Comparison of ENCODE assay signal across 8 mouse cellular contexts in genomic region chr19:46573990-46574389, GRCm38 (mm10). TPM values are rescaled to one million over a fixed set of nuclear protein-coding genes. Genes with fewer than 3 reads are reported as not detected.
DNase-seq lines count a peak whose midpoint lies in the region; ATAC-seq lines count a peak whose summit lies in the region.
"Had no signal": no experiment of that assay in that cellular context is flagged by ENCODE, and none has a peak within 500 bp of the region (broad histone marks: within the 10 kb centered on the region; RNA-seq: fewer than 3 reads in every experiment).

No protein-coding gene starts in this region.

- H3K36me3 ChIP-seq in lung, embryonic 15.5 days, result no peaks in the 10 kb centered on the region
- H3K36me3 ChIP-seq in forebrain, embryonic 14.5 days (ENCODE audit: control insufficient read depth, insufficient read depth, low read length), result no peaks in the 10 kb centered on the region
- no peaks in the 10 kb centered on the region for H3K36me3 ChIP-seq in limb, embryonic 15.5 days
- no peaks in the 10 kb centered on the region for H3K36me3 ChIP-seq in stomach, embryonic 16.5 days (ENCODE audit: control insufficient read depth, insufficient read depth, low read length)

- H3K4me3 ChIP-seq in lung, embryonic 15.5 days, result peak overlapping the region; percentile 78
- peak overlapping the region; percentile 57 for H3K4me3 ChIP-seq in forebrain, embryonic 14.5 days (ENCODE audit: low read depth, low read length)
- peak overlapping the region; percentile 71 for H3K4me3 ChIP-seq in limb, embryonic 15.5 days
- peak overlapping the region; percentile 63 for H3K4me3 ChIP-seq in stomach, embryonic 16.5 days (replicated peaks; ENCODE audit: low read length)

- WGBS in lung, embryonic 15.5 days, result 37% methylated on average over 6 of the region's 6 CpGs
- 54% methylated on average over 6 of the region's 6 CpGs for WGBS in forebrain, embryonic 14.5 days
- 30% methylated on average over 6 of the region's 6 CpGs for WGBS in limb, embryonic 15.5 days
- 31% methylated on average over 6 of the region's 6 CpGs for WGBS in stomach, embryonic 16.5 days

- H3K27me3 ChIP-seq in lung, embryonic 15.5 days, result no peaks in the 10 kb centered on the region
- no peaks in the 10 kb centered on the region for H3K27me3 ChIP-seq in forebrain, embryonic 14.5 days (replicated peaks; ENCODE audit: control insufficient read depth, insufficient read depth, low read length)
- H3K27me3 ChIP-seq in limb, embryonic 15.5 days, result no peaks in the 10 kb centered on the region
- no peaks in the 10 kb centered on the region for H3K27me3 ChIP-seq in stomach, embryonic 16.5 days (ENCODE audit: control insufficient read depth, insufficient read depth, low read length)

- no peaks in the 10 kb centered on the region for H3K9me3 ChIP-seq in lung, embryonic 15.5 days
- no peaks in the 10 kb centered on the region for H3K9me3 ChIP-seq in forebrain, embryonic 14.5 days (replicated peaks; ENCODE audit: control insufficient read depth, low read length)
- H3K9me3 ChIP-seq in limb, embryonic 15.5 days, result no peaks in the 10 kb centered on the region
- H3K9me3 ChIP-seq in stomach, embryonic 16.5 days (replicated peaks; ENCODE audit: control insufficient read depth, low read length), result no peaks in the 10 kb centered on the region

- no peak for DNase-seq in lung, postnatal 25 days (ENCODE audit: low spot score)
- no peak for DNase-seq in forebrain, embryonic 14.5 days (ENCODE audit: low spot score)
- no peak for DNase-seq in adrenal gland, postnatal 4 days (ENCODE audit: low spot score in 2 of 2)
- no peak for DNase-seq in right cerebral cortex, postnatal 10 days (ENCODE audit: low spot score in 2 of 2)
- DNase-seq: gastrocnemius, postnatal 25 days had no signal

- no peak for ATAC-seq in lung, embryonic 15.5 days (ENCODE audit: borderline replicate concordance, extremely low read depth, low FRiP score, low TSS enrichment)
- no peak for ATAC-seq in forebrain, embryonic 14.5 days
- ATAC-seq in limb, embryonic 15.5 days (ENCODE audit: insufficient number of reproducible peaks, low FRiP score, low TSS enrichment, low read depth), result no peak
- no peak for ATAC-seq in stomach, embryonic 16.5 days (ENCODE audit: insufficient read depth, low FRiP score)

- H3K9ac ChIP-seq in lung, embryonic 15.5 days, result no peak overlapping the region
- peak overlapping the region; percentile 74; the same call in 1 of the 2 replicates for H3K9ac ChIP-seq in forebrain, embryonic 14.5 days (ENCODE audit: low read length)
- H3K9ac ChIP-seq in limb, embryonic 15.5 days, result peak overlapping the region; percentile 68; the same call in 1 of the 2 replicates
- peak overlapping the region; percentile 84 for H3K9ac ChIP-seq in stomach, embryonic 16.5 days (ENCODE audit: low read length)

- peak overlapping the region; percentile 85 for H3K4me2 ChIP-seq in lung, embryonic 15.5 days
- peak overlapping the region; percentile 84 for H3K4me2 ChIP-seq in forebrain, embryonic 14.5 days (ENCODE audit: low read length)
- H3K4me2 ChIP-seq in limb, embryonic 15.5 days, result peak overlapping the region; percentile 70
- peak overlapping the region; percentile 94 for H3K4me2 ChIP-seq in stomach, embryonic 16.5 days (ENCODE audit: low read depth, low read length)

- no peak overlapping the region for H3K27ac ChIP-seq in lung, embryonic 15.5 days
- no peak overlapping the region for H3K27ac ChIP-seq in forebrain, embryonic 14.5 days (ENCODE audit: low read depth, low read length)
- no peak overlapping the region for H3K27ac ChIP-seq in limb, embryonic 15.5 days
- no peak overlapping the region for H3K27ac ChIP-seq in stomach, embryonic 16.5 days (ENCODE audit: low read length)

- peaks cover 43% of the 10 kb centered on the region for H3K4me1 ChIP-seq in lung, embryonic 15.5 days
- H3K4me1 ChIP-seq in forebrain, embryonic 14.5 days (ENCODE audit: control insufficient read depth, insufficient read depth, low read length), result peaks cover 12% of the 10 kb centered on the region
- H3K4me1 ChIP-seq in limb, embryonic 15.5 days, result peaks cover 22% of the 10 kb centered on the region
- peaks cover 18% of the 10 kb centered on the region for H3K4me1 ChIP-seq in stomach, embryonic 16.5 days (ENCODE audit: control insufficient read depth, insufficient read depth, low read length)

RNA-seq across cellular contexts. Expression of gene Sfxn2, which starts 0.8 kb away (rescaled TPM):
- 27.9 and 28.3 TPM in 2 replicates for polyA plus RNA-seq in lung, embryonic 15.5 days (2015; fragmentation: Nextera tagmentation; extraction: Ambion mirVana)
- 6.8 and 8.0 TPM in 2 replicates for polyA plus RNA-seq in forebrain, embryonic 14.5 days (2014; fragmentation: Nextera tagmentation; extraction: Ambion mirVana)
- polyA plus RNA-seq in limb, embryonic 15.5 days (2015; fragmentation: Nextera tagmentation; extraction: Ambion mirVana), result 22.3 and 23.5 TPM in 2 replicates
- 16.6 and 19.3 TPM in 2 replicates for polyA plus RNA-seq in stomach, embryonic 16.5 days (2015; fragmentation: Nextera tagmentation; extraction: Ambion mirVana)
- total RNA-seq in adrenal gland, postnatal 4 days (2021), result 10 to 100 TPM; 13.1 to 18.4 TPM

RNA-seq across cellular contexts. Expression of gene Arl3, which starts 1.0 kb away (rescaled TPM):
- polyA plus RNA-seq in lung, embryonic 15.5 days (2015; fragmentation: Nextera tagmentation; extraction: Ambion mirVana), result 115 and 119 TPM in 2 replicates
- 159 and 164 TPM in 2 replicates for polyA plus RNA-seq in forebrain, embryonic 14.5 days (2014; fragmentation: Nextera tagmentation; extraction: Ambion mirVana)
- 127 and 138 TPM in 2 replicates for polyA plus RNA-seq in limb, embryonic 15.5 days (2015; fragmentation: Nextera tagmentation; extraction: Ambion mirVana)
- 98.1 and 105 TPM in 2 replicates for polyA plus RNA-seq in stomach, embryonic 16.5 days (2015; fragmentation: Nextera tagmentation; extraction: Ambion mirVana)
- 10 to 100 TPM; 47.2 to 54.9 TPM for total RNA-seq in adrenal gland, postnatal 4 days (2021)

RNA-seq across cellular contexts. Expression of gene Wbp1l, which starts 24.9 kb away (rescaled TPM):
- 44.0 and 48.0 TPM in 2 replicates for polyA plus RNA-seq in lung, embryonic 15.5 days (2015; fragmentation: Nextera tagmentation; extraction: Ambion mirVana)
- polyA plus RNA-seq in forebrain, embryonic 14.5 days (2014; fragmentation: Nextera tagmentation; extraction: Ambion mirVana), result 23.6 and 25.5 TPM in 2 replicates
- polyA plus RNA-seq in limb, embryonic 15.5 days (2015; fragmentation: Nextera tagmentation; extraction: Ambion mirVana), result 53.4 and 59.3 TPM in 2 replicates
- polyA plus RNA-seq in stomach, embryonic 16.5 days (2015; fragmentation: Nextera tagmentation; extraction: Ambion mirVana), result 37.1 and 38.0 TPM in 2 replicates
- total RNA-seq in adrenal gland, postnatal 4 days (2021), result 100 to 1,000 TPM; 180 to 182 TPM
